Mouse (Mus musculus) liver, postnatal 0 days (tissue): ENCODE data around the gene 2210011C24Rik. TPM values are rescaled to one million over a fixed set of nuclear protein-coding genes. Genes with fewer than 3 reads are reported as not detected.

Experiments
- ATAC-seq: fragments of 200-750 bp; cut with Nextera tagmentation; 2 replicates; pipeline ENCODE4 v1.8.0; 2017; ENCODE audit warnings: mild to moderate bottlenecking, moderate library complexity
- DNase-seq: peaks from one replicate; pipeline ENCODE4 v3.0.0-alpha.2; 2016
- H3K27ac ChIP-seq: fragments of 300-500 bp; sonication (generic); 2 replicates; pipeline ENCODE4 v1.5.1; 2014; ENCODE audit warnings: antibody characterized with exemption, moderate library complexity, mild to moderate bottlenecking, low read depth
- H3K27me3 ChIP-seq: fragments of 300-500 bp; sonication (generic); 2 replicates; pipeline ENCODE4 v1.6.1; 2014; ENCODE audit warnings: low read length, control low read depth, mixed read lengths; ENCODE audit not compliant: insufficient read depth
- H3K36me3 ChIP-seq: fragments of 300-500 bp; sonication (generic); replicated peaks from 2 replicates; pipeline ENCODE4 v1.6.1; 2014; ENCODE audit warnings: mild to moderate bottlenecking, control low read depth, low read length, moderate library complexity, mixed read lengths; ENCODE audit not compliant: insufficient read depth
- H3K4me1 ChIP-seq: fragments of 300-500 bp; sonication (generic); 2 replicates; pipeline ENCODE4 v1.6.1; 2014; ENCODE audit warnings: antibody characterized with exemption, mild to moderate bottlenecking, control low read depth; ENCODE audit not compliant: insufficient read depth
- H3K4me2 ChIP-seq: fragments of 300-500 bp; sonication (generic); 2 replicates; pipeline ENCODE4 v1.6.1; 2014; ENCODE audit warnings: low read depth, mild to moderate bottlenecking, low read length, moderate library complexity, mixed read lengths
- H3K4me3 ChIP-seq: fragments of 300-500 bp; sonication (generic); 2 replicates; pipeline ENCODE4 v1.5.1; 2014; ENCODE audit warnings: low read depth, low read length
- H3K9ac ChIP-seq: fragments of 300-500 bp; sonication (generic); replicated peaks from 2 replicates; pipeline ENCODE4 v1.6.1; 2014; ENCODE audit warnings: mild to moderate bottlenecking, moderate library complexity
- H3K9me3 ChIP-seq: fragments of 300-500 bp; sonication (generic); 2 replicates; pipeline ENCODE4 v1.6.1; 2016; ENCODE audit warnings: mild to moderate bottlenecking, control low read depth, low read length, mixed read lengths
- CTCF ChIP-seq: sonication (generic); IDR thresholded peaks from 2 replicates; pipeline ENCODE4 v1.5.1; 2016; ENCODE audit warnings: antibody characterized with exemption, low read depth
- EP300 ChIP-seq: IDR thresholded peaks from 2 replicates; pipeline ENCODE4 v1.6.1; 2016; ENCODE audit warnings: antibody characterized with exemption, low read depth, mild to moderate bottlenecking
- WGBS: fragments of 180-500 bp; shearing (Covaris S2); extraction: QIAGEN DNeasy Blood & Tissue Kit; methylation state at CpG from one replicate; pipeline ENCODE4 v1.1.7; 2014; ENCODE audit not compliant: insufficient replicate concordance; 5-methylcytosine and 5-hydroxymethylcytosine counted together
- polyA plus RNA-seq: library from polyadenylated mRNA; unstranded; fragments of >200 nt; fragmentation: Nextera tagmentation; extraction: Ambion mirVana; gene quantifications from 2 replicates; pipeline ENCODE4 v1.2.1, GENCODE M21; 2015

Gene 2210011C24Rik
- polyA plus RNA-seq, 1 experiment from 2014 or later: 0.40 TPM

DNA sequence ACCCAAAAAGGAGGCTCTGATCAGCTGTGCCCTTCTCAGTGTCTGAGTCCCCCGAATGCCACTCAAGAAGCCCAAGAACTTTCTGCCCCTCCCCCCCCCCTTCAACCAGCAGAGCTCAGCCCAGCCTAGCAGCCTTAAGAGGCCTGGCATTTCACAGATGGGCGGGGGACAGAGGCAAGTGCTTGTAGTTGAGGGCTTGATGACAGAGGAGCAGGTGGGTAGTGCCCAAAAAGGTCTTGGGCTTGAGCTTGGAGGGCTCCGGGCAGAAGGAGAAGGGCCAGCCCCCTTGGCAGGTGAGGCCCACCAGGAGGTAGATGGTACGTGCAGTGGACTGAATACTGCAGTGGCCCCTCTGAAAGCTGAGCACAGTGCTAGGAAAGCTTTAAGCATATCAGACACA lies 37.5 kb downstream of the 2210011C24Rik start:
- DNase-seq: no peak
- H3K4me3 ChIP-seq: no peak overlapping the region
- no peak overlapping the region for H3K27ac ChIP-seq
- no peak for ATAC-seq
- no peak overlapping the region for H3K4me2 ChIP-seq
- H3K4me1 ChIP-seq: peaks cover 38% of the 10 kb centered on the region
- H3K9me3 ChIP-seq: no peaks in the 10 kb centered on the region
- H3K27me3 ChIP-seq: no peaks in the 10 kb centered on the region
- 85% methylated on average over 4 of the region's 4 CpGs for WGBS
- H3K9ac ChIP-seq: 0 out of 2 replicates have a peak overlapping the region, but pooled peaks have one; percentile 26
- peaks cover 3% of the 10 kb centered on the region for H3K36me3 ChIP-seq
- TF ChIP-seq EP300 (no peak), CTCF (no peak)

DNA sequence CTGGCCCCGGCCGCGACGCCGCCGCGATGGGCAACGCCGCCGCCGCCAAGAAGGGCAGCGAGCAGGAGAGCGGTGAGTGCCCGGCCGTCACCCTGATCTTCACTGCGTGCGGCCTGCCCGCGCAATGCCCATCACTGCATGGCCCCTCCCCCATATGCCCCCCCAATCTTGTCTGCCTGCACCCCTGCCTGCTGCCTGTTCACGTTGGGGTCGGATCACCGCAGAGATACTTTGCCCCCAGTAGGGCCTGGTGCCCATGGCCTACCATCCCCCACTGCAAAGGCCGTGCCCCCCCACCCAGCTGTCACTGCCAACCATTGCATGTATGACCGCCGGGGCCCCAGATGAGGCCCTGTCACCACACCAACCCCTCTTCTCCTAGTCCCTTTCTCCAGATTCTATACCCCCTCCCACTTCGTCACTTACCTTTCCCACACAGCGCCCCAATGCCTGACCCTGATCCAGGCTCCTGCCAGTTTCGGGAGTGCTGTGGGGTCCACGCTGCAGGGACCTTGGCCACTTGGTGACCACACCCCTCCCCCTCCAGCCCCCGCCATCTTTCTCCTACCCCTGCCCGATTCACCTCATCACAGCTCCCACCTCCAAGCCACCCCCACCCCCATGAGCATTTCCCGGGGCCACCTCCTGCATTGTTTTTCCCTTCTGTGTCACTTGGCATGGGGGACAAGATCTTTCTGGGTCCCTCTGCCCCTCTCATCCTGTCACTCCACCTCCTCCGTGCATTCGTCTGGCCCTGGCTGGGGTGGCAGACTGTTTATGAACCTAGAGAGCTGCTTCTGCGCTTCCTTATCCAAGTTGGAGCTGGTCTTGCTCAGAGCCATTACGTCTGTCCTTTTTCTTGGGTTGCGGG lies 38.6 kb downstream of the 2210011C24Rik start:
- WGBS: 6% methylated on average over 37 of the region's 37 CpGs
- H3K27ac ChIP-seq: peak overlapping the region; percentile 71

DNA sequence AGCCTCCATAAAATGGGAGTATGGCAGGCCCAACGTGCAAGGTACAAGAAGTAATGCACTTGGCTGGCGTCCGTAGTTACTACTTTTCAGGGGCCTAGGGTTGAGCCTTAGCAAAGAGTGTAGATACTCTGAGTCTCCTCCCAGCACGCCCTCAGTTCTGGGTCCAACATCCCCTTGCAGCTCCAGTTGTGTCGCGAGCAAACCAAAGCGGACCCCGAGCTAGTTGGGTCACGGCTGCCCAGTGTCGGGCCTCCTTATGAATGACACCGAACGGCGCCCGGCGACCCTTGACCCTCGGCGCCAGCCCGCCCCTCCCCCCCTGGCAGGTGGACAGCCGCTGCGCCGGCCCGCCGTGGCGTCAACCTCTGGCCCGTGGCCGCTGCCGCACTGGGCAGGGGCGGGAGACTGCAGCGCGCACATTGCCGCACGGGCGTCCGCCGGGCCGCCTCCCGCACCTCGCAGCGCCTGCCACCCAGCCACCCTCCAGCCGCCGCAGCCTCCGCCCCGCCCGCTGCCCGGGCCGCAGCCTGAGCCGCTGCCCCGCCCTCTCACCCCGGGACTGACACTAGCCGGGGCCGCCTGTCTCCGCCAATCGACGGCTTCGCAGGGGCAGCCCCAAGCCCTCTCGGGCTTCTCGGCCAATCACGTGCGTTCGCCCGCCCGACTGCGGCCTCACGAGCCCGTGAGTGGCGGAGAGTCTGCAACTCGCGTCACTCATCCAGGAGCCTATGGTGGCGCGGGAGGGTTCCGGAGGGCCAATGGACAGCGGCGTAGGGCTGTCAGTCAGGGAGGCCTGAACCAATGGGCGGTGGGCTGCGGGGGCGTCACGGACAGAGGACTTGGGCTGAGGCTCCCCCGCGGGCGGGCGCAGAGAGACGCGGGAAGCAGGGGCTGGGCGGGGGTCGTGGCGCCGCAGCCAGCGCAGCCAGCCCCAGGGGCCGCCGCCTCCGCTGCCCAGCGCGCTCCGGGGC lies 39.5 kb downstream of the 2210011C24Rik start, which contains the start of gene Prkaca:
TSS of gene Prkaca (plus strand) at position 844 of the 971 bp plus-strand sequence.
- peak within 1 kb of the TSS; percentile 83 for H3K4me3 ChIP-seq
- peak; percentile 99 for ATAC-seq

More for the DNA sequence above, 38.6 kb downstream of the 2210011C24Rik start:
- Histone ChIP-seq H3K4me2 (peak overlapping the region; percentile 99), H3K9ac (peak overlapping the region; percentile 80), H3K9me3 (no peaks in the 10 kb centered on the region), H3K4me3 (peak overlapping the region; percentile 83), H3K36me3 (peaks cover 14% of the 10 kb centered on the region), H3K4me1 (peaks cover 38% of the 10 kb centered on the region), H3K27me3 (no peaks in the 10 kb centered on the region)
- ATAC-seq (no peak), DNase-seq (peak; percentile 54)
- TF ChIP-seq EP300 (no peak), CTCF (no peak)

DNA sequence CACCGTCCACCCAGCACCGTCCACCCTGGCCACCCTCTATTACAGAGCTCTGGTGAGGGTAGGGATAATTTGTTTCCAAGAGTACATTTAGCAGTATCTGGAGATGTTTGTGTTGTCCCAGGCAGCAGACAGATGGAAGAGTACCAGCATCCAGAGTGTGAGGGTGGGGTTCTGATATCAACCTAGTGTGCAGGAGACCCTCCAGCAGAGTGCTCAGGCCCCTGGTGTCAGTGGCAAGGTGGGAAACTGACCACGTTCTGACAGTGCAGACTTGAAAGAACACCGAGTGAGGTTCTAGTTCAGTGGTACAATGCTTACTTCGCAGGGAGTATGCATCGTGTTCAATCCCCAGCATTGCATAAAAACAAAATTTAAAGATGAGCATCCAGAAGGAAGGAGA lies 40.3 kb downstream of the 2210011C24Rik start:
- Histone ChIP-seq H3K9me3 (no peaks in the 10 kb centered on the region), H3K4me1 (peaks cover 21% of the 10 kb centered on the region), H3K9ac (peak overlapping the region; percentile 62), H3K4me2 (peak overlapping the region; percentile 99), H3K36me3 (peaks cover 27% of the 10 kb centered on the region), H3K27ac (peak overlapping the region; percentile 81), H3K27me3 (no peaks in the 10 kb centered on the region), H3K4me3 (peak overlapping the region; percentile 83)
- 73% methylated on average over 6 of the region's 6 CpGs for WGBS
- no peak for ATAC-seq
- DNase-seq: no peak
- no peak for TF ChIP-seq CTCF
- TF ChIP-seq EP300: no peak

More for the DNA sequence above, 39.5 kb downstream of the 2210011C24Rik start, which contains the start of gene Prkaca:
- H3K4me2 ChIP-seq: peak within 1 kb of the TSS; percentile 99
- no peaks in the 10 kb centered on the region for H3K9me3 ChIP-seq
- H3K27ac ChIP-seq: peak within 1 kb of the TSS; percentile 81
- H3K4me1 ChIP-seq: peaks cover 28% of the 10 kb centered on the region
- DNase-seq: peak; percentile 97
- peak within 1 kb of the TSS; percentile 80 for H3K9ac ChIP-seq
- peaks cover 24% of the 10 kb centered on the region for H3K36me3 ChIP-seq
- no peaks in the 10 kb centered on the region for H3K27me3 ChIP-seq
- under 1% methylated on average over 51 of the region's 94 CpGs for WGBS
- TF ChIP-seq EP300: no peak
- no peak for TF ChIP-seq CTCF

DNA sequence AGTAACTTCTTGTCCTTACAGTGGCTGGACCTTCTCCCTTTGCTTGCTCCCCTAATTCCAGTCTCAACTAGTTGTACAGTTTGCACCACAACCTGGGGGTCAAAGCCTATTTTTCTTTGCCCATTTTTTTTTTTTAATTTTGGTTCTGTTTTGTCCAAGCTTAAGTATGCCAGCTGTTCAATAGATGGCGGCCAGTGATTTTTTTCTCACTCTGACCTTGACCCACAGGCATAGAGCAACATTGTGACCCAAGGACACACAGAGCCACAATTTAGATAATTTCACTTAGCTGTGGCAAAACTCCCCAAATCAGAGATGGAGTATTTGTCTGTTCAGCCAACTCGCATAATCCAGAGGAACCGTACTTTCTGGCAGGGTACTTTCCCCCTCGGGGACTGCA lies 40.9 kb downstream of the 2210011C24Rik start:
- Histone ChIP-seq H3K9me3 (no peaks in the 10 kb centered on the region), H3K27ac (peak overlapping the region; percentile 81), H3K36me3 (peaks cover 27% of the 10 kb centered on the region), H3K4me2 (no peak overlapping the region), H3K9ac (no peak overlapping the region), H3K4me3 (no peak overlapping the region), H3K27me3 (no peaks in the 10 kb centered on the region), H3K4me1 (peaks cover 20% of the 10 kb centered on the region)
- DNase-seq: no peak
- ATAC-seq: no peak
- WGBS: 76% methylated on average over 4 of the region's 4 CpGs
- TF ChIP-seq EP300 (no peak), CTCF (no peak)

DNA sequence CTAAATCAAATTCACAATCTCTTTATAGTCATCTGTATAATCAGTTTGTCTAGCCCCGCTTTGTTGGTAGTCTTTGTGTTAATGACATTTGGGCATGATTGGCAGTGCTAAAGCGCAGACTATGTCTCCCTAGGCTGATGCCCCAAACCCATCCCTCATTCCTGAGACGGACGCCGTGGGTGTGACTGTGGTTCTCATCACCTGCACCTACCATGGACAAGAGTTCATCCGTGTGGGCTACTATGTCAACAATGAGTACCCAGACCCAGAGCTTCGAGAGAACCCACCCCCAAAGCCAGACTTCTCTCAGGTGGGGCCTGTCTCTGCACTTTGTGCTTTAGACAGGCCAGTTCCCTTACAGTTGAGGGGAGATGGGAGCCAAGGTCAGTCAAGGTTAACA lies 44.3 kb downstream of the 2210011C24Rik start:
- no peak for ATAC-seq
- TF ChIP-seq CTCF: no peak
- Histone ChIP-seq H3K27me3 (no peaks in the 10 kb centered on the region), H3K9ac (no peak overlapping the region), H3K36me3 (peaks cover 38% of the 10 kb centered on the region), H3K4me3 (no peak overlapping the region), H3K4me1 (peaks cover 15% of the 10 kb centered on the region), H3K9me3 (no peaks in the 10 kb centered on the region), H3K27ac (no peak overlapping the region), H3K4me2 (no peak overlapping the region)
- DNase-seq: no peak
- 92% methylated on average over 7 of the region's 7 CpGs for WGBS
